Mouse (Mus musculus) neural tube, embryonic 12.5 days (tissue): Measurements from ENCODE around the gene Src. TPM values are rescaled to one million over a fixed set of nuclear protein-coding genes. Genes with fewer than 3 reads are reported as not detected.

ENCODE experiments used
- ATAC-seq: fragments of 200-750 bp; cut with Nextera tagmentation; 2 replicates; pipeline ENCODE4 v1.8.0; 2017; ENCODE audit warnings: low read depth, mild to moderate bottlenecking, moderate TSS enrichment, moderate library complexity; ENCODE audit not compliant: low FRiP score
- H3K27ac ChIP-seq: fragments of 300-500 bp; sonication (generic); 2 replicates; pipeline ENCODE4 v1.5.1; 2016
- H3K27me3 ChIP-seq: fragments of 300-500 bp; sonication (generic); replicated peaks from 2 replicates; pipeline ENCODE4 v1.6.1; 2016; ENCODE audit warnings: mild to moderate bottlenecking
- H3K36me3 ChIP-seq: fragments of 300-500 bp; sonication (generic); 2 replicates; pipeline ENCODE4 v1.6.1; 2016; ENCODE audit warnings: mild to moderate bottlenecking
- H3K4me1 ChIP-seq: fragments of 300-500 bp; sonication (generic); 2 replicates; pipeline ENCODE4 v1.6.1; 2016
- H3K4me2 ChIP-seq: fragments of 300-500 bp; sonication (generic); replicated peaks from 2 replicates; pipeline ENCODE4 v1.6.1; 2016; ENCODE audit warnings: mild to moderate bottlenecking
- H3K4me3 ChIP-seq: fragments of 300-500 bp; sonication (generic); 2 replicates; pipeline ENCODE4 v1.5.1; 2016
- H3K9ac ChIP-seq: fragments of 300-500 bp; sonication (generic); 2 replicates; pipeline ENCODE4 v1.6.1; 2016; ENCODE audit warnings: mild to moderate bottlenecking
- H3K9me3 ChIP-seq: fragments of 300-500 bp; sonication (generic); 2 replicates; pipeline ENCODE4 v1.6.1; 2016; ENCODE audit warnings: mild to moderate bottlenecking
- WGBS: fragments of 180-500 bp; shearing (Covaris S2); methylation state at CpG from one replicate; pipeline ENCODE4 v1.1.7; 2016; 5-methylcytosine and 5-hydroxymethylcytosine counted together
- polyA plus RNA-seq: library from polyadenylated mRNA; unstranded; fragments of >200 nt; fragmentation: Nextera tagmentation; extraction: Ambion mirVana; gene quantifications from 2 replicates; pipeline ENCODE4 v1.2.1, GENCODE M21; 2016

The Src gene
- polyA plus RNA-seq, 1 experiment from 2014 or later, result 34.2 TPM

DNA sequence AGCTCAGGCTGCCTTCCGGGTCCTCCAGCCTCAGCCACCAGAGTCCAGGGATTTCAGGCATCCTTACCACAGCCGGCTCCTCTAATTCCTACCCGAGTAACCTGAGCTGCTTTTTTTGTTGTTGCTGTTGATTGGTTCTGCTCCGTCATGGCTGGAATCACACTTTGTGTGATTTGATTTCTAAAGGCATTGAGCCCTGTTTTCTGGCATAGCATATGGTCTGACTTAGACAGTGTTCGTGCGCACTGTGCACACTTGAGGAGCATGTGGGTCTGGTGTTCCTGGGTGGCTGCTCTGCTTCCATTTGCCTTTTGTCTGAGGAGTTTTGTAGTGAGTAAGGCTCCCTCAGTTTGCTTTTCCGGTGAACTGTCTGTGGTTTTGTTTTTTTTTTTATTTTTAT, 30.1 kb downstream of the Src start:
- no peak for ATAC-seq
- H3K4me3 ChIP-seq, result no peak overlapping the region
- WGBS, result 76% methylated on average over 7 of the region's 7 CpGs
- no peak overlapping the region for H3K27ac ChIP-seq
- H3K27me3 ChIP-seq, result no peaks in the 10 kb centered on the region
- H3K9me3 ChIP-seq, result no peaks in the 10 kb centered on the region
- H3K4me1 ChIP-seq, result no peaks in the 10 kb centered on the region
- no peak overlapping the region for H3K4me2 ChIP-seq
- peaks cover 31% of the 10 kb centered on the region for H3K36me3 ChIP-seq
- no peak overlapping the region for H3K9ac ChIP-seq

- H3K4me3 ChIP-seq, result no peak overlapping the region
- H3K36me3 ChIP-seq, result peaks cover 28% of the 10 kb centered on the region
- no peaks in the 10 kb centered on the region for H3K9me3 ChIP-seq
- no peak overlapping the region for H3K27ac ChIP-seq
- no peaks in the 10 kb centered on the region for H3K27me3 ChIP-seq
- 87% methylated on average over 3 of the region's 3 CpGs for WGBS
- no peak overlapping the region for H3K9ac ChIP-seq
- no peak overlapping the region for H3K4me2 ChIP-seq
- H3K4me1 ChIP-seq, result no peaks in the 10 kb centered on the region
- ATAC-seq, result no peak
Measured at GRCm38 (mm10) chr2:157450905-157451304, 32.7 kb downstream of the Src start.

DNA sequence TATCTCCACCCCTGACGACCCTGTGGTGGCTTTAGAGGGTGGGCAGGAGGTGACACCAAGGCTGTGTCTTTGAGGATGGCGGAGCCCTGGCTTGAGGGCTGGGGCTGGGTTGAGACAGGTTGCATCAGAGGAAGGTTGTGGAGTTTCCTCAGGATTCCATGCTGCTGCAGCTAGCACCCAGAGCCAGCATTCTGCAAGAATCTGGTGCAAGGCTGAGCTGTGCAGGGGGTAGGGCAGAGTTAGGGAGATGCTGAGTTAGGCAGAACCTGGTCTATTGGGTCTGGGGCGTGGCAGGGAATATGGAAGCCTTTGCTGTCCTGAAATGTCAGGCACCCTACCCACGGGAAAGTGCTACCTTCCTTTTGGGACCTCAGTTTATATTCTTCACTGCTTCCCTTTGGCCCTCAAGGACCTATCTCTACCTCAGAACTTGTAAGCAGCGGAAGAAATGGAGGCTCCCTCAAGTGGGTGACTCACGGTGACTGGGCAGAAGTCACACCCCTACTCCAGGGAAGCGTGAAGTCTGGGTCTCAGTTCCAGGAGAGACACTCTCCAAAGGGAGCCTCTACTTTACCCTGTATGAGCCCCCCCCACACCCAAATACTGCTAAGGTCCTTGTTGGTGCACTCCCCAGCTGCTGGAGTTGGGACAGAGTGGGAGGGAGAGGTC, 33.3 kb downstream of the Src start:
- H3K4me1 ChIP-seq, result no peaks in the 10 kb centered on the region
- WGBS, result 89% methylated on average over 7 of the region's 7 CpGs
- H3K9ac ChIP-seq, result no peak overlapping the region
- no peaks in the 10 kb centered on the region for H3K27me3 ChIP-seq
- H3K36me3 ChIP-seq, result peaks cover 28% of the 10 kb centered on the region
- no peak overlapping the region for H3K4me2 ChIP-seq
- no peak overlapping the region for H3K27ac ChIP-seq
- no peaks in the 10 kb centered on the region for H3K9me3 ChIP-seq
- ATAC-seq, result no peak
- H3K4me3 ChIP-seq, result no peak overlapping the region

GRCm38 (mm10) chr2:157457100-157457806, 39.0 kb downstream of the Src start:
- WGBS, result 1% methylated on average over 56 of the region's 56 CpGs
- Histone ChIP-seq H3K9me3 (no peaks in the 10 kb centered on the region), H3K27me3 (no peaks in the 10 kb centered on the region), H3K9ac (peak overlapping the region; percentile 62), H3K4me1 (peaks cover 33% of the 10 kb centered on the region), H3K27ac (peak overlapping the region; percentile 43; the same call in 1 of the 2 replicates), H3K4me3 (peak overlapping the region; percentile 29), H3K4me2 (peak overlapping the region; percentile 62), H3K36me3 (peaks cover 10% of the 10 kb centered on the region)
- ATAC-seq, result peak; percentile 79

GRCm38 (mm10) chr2:157458472-157458871, 40.2 kb downstream of the Src start:
- no peaks in the 10 kb centered on the region for H3K9me3 ChIP-seq
- H3K36me3 ChIP-seq, result peaks cover 7% of the 10 kb centered on the region; the same call in 1 of the 2 replicates
- peaks cover 45% of the 10 kb centered on the region for H3K4me1 ChIP-seq
- 28% methylated on average over 14 of the region's 14 CpGs for WGBS
- no peak overlapping the region for H3K4me3 ChIP-seq
- no peak overlapping the region for H3K9ac ChIP-seq
- 0 out of 2 replicates have a peak overlapping the region, but pooled peaks have one; percentile 62 for H3K4me2 ChIP-seq
- H3K27ac ChIP-seq, result no peak overlapping the region
- no peak for ATAC-seq
- no peaks in the 10 kb centered on the region for H3K27me3 ChIP-seq

- no peak overlapping the region for H3K4me2 ChIP-seq
- no peak overlapping the region for H3K4me3 ChIP-seq
- no peak overlapping the region for H3K27ac ChIP-seq
- no peak overlapping the region for H3K9ac ChIP-seq
- H3K4me1 ChIP-seq, result peaks cover 58% of the 10 kb centered on the region
- no peak for ATAC-seq
- no peaks in the 10 kb centered on the region for H3K9me3 ChIP-seq
- H3K27me3 ChIP-seq, result no peaks in the 10 kb centered on the region
- peaks cover 7% of the 10 kb centered on the region; the same call in 1 of the 2 replicates for H3K36me3 ChIP-seq
- 37% methylated on average over 5 of the region's 5 CpGs for WGBS
Measured at GRCm38 (mm10) chr2:157459736-157460135, 41.5 kb downstream of the Src start.

- Histone ChIP-seq H3K36me3 (peaks cover 30% of the 10 kb centered on the region), H3K4me3 (no peak overlapping the region), H3K9me3 (no peaks in the 10 kb centered on the region), H3K27ac (peak overlapping the region; percentile 98), H3K4me1 (peaks cover 72% of the 10 kb centered on the region), H3K27me3 (no peaks in the 10 kb centered on the region), H3K4me2 (peak overlapping the region; percentile 50), H3K9ac (peak overlapping the region; percentile 59)
- WGBS, result 38% methylated on average over 20 of the region's 20 CpGs
- ATAC-seq, result peak; percentile 17
Measured at GRCm38 (mm10) chr2:157462776-157463710, 44.8 kb downstream of the Src start.

- WGBS, result 16% methylated on average over 16 of the region's 16 CpGs
- H3K36me3 ChIP-seq, result peaks cover 41% of the 10 kb centered on the region
- no peaks in the 10 kb centered on the region for H3K9me3 ChIP-seq
Measured at GRCm38 (mm10) chr2:157463887-157464745, 45.9 kb downstream of the Src start.

DNA sequence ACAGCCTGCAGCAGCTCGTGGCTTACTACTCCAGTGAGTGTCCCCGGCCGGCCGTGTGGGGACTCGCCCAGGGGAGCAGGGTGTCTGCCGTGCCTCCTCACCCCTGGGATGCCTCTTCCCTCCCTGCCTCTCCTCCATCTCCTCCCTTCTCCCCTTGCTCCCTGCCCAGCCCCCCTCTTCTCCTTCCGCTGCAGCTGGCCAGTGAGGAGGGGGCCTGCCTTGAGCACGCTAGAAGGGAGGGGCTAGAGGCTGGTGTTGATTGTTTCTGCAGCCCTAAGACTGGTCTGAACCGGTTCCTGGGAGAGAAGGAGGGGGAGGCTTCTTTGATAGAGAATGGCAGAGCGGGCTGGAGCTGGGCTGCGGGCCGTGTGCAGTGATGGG, 46.5 kb downstream of the Src start:
- peak; percentile 93 for ATAC-seq
- Histone ChIP-seq H3K4me3 (no peak overlapping the region), H3K4me1 (peaks cover 60% of the 10 kb centered on the region), H3K9me3 (no peaks in the 10 kb centered on the region), H3K9ac (peak overlapping the region; percentile 59), H3K36me3 (peaks cover 44% of the 10 kb centered on the region), H3K4me2 (peak overlapping the region; percentile 50), H3K27me3 (no peaks in the 10 kb centered on the region), H3K27ac (peak overlapping the region; percentile 98)
- 4% methylated on average over 12 of the region's 12 CpGs for WGBS

More at GRCm38 (mm10) chr2:157463887-157464745, 45.9 kb downstream of the Src start:
- peak overlapping the region; percentile 59 for H3K9ac ChIP-seq
- peak; percentile 30 for ATAC-seq
- no peaks in the 10 kb centered on the region for H3K27me3 ChIP-seq
- H3K4me2 ChIP-seq, result peak overlapping the region; percentile 50
- peaks cover 61% of the 10 kb centered on the region for H3K4me1 ChIP-seq
- H3K27ac ChIP-seq, result peak overlapping the region; percentile 98
- no peak overlapping the region for H3K4me3 ChIP-seq

DNA sequence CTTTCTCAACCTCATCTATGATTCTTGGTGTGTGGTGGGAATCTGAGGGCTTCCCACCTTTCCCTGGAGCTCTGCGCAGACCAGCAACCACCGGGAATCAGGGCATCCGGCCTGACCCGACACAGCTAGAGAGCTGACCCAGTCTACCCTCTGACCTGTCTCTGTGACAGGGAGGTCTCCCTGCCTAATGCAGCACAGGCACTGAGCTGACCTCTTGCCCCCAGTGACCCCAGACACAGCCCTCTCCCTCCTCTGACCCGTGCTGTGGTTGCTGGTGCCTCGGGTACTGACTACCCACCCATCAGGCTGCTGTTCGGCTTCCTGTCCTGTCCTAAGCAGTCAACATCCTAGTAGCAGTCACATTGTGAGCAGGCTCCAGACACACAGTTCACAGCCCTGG, 48.6 kb downstream of the Src start:
- no peaks in the 10 kb centered on the region for H3K27me3 ChIP-seq
- 44% methylated on average over 7 of the region's 7 CpGs for WGBS
- no peak overlapping the region for H3K4me3 ChIP-seq
- no peak overlapping the region for H3K4me2 ChIP-seq
- no peak overlapping the region for H3K27ac ChIP-seq
- no peak for ATAC-seq
- H3K9me3 ChIP-seq, result no peaks in the 10 kb centered on the region
- no peak overlapping the region for H3K9ac ChIP-seq
- peaks cover 55% of the 10 kb centered on the region for H3K4me1 ChIP-seq
- H3K36me3 ChIP-seq, result peaks cover 55% of the 10 kb centered on the region

DNA sequence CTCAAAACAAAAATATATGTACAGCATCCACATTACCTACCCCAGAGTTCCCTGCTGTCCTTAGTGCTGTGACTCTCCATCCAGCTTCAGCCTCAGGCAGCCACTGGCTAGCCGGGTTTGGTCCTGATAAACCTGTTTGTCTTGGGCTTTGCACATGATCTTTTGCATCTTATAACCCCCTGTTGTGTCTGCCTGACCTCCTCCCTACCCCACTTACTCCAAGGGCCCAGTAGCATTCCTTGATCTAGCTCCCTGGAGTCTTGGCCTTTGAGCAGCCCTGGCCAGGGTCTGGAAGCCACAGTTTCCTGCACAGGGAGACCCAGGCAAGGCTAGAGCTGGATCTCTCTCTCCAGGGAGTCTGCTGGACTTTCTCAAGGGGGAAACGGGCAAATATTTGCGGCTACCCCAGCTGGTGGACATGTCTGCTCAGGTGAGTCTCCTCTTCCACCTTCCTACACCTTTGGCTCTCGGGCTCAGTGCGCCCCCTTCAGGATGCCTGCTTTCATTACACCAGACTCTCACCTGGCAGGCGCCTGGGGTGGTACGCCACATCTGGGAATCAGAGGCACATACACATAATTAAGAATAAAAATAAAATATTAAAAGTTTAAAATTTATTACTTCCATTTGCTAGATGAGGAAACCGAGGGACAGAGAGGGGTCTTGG, 50.0 kb downstream of the Src start:
- Histone ChIP-seq H3K27me3 (no peaks in the 10 kb centered on the region), H3K27ac (no peak overlapping the region), H3K9ac (no peak overlapping the region), H3K36me3 (peaks cover 55% of the 10 kb centered on the region), H3K4me2 (no peak overlapping the region), H3K4me1 (peaks cover 55% of the 10 kb centered on the region), H3K9me3 (no peaks in the 10 kb centered on the region), H3K4me3 (no peak overlapping the region)
- WGBS, result 76% methylated on average over 8 of the region's 8 CpGs
- no peak for ATAC-seq
